Comparison of ENCODE assay signal across 9 mouse cellular contexts in the genomic region with DNA sequence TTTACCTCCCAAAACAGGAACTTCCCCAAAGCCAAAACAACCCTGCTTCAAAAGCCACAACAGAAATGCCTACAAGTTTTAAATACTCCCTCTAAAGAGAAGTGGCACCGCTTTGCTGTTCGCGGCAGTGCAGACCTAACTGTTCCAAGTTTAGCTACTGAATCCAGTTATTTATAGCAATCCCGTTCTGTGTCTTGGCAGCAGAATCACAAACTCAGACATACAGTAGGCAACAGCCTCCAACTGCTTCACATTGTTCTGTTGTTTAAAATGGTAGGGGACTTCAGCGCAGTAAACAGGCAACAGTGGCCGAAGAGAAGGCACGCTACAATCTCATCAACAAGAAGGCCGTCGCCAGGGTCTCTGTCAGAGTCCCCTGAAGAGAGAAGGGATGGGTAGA.
DNase-seq lines count a peak whose midpoint lies in the region; ATAC-seq and TF ChIP-seq lines count a peak whose summit lies in the region.
"Had no signal": no experiment of that assay in that cellular context is flagged by ENCODE, and none has a peak within 500 bp of the region (broad histone marks: within the 10 kb centered on the region; RNA-seq: fewer than 3 reads in every experiment).

No protein-coding gene starts in this region.

- no peak for ATAC-seq in hindbrain, postnatal 0 days
- no peak for ATAC-seq in erythroid progenitor cell, adult 5-6 weeks (replicated peaks; ENCODE audit: low FRiP score, poor library complexity, severe bottlenecking)

- no peak for TF ChIP-seq POLR2A in thymus, adult 2 months (IDR thresholded peaks at IDR 0.05; ENCODE audit: control insufficient read depth, extremely low read depth, insufficient read depth, low read length, poor library complexity)

- 63% methylated on average over 9 of the region's 9 CpGs for WGBS in hindbrain, postnatal 0 days
- 97% methylated on average over 9 of the region's 9 CpGs for WGBS in hindbrain, embryonic 10.5 days
- WGBS in thymus, adult 2 months: 84% methylated on average over 9 of the region's 9 CpGs

- H3K36me3 ChIP-seq in hindbrain, postnatal 0 days (ENCODE audit: insufficient read depth, low read length): peaks cover 14% of the 10 kb centered on the region; the same call in 1 of the 2 replicates
- peaks cover 39% of the 10 kb centered on the region for H3K36me3 ChIP-seq in hindbrain, embryonic 10.5 days
- H3K36me3 ChIP-seq in thymus, adult 2 months (ENCODE audit: control insufficient read depth, insufficient read depth, low read length): peaks cover 14% of the 10 kb centered on the region

- H3K27ac ChIP-seq in hindbrain, postnatal 0 days: peak overlapping the region; percentile 45; the same call in 1 of the 2 replicates
- H3K27ac ChIP-seq in hindbrain, embryonic 10.5 days: no peak overlapping the region
- H3K27ac ChIP-seq in thymus, adult 2 months (ENCODE audit: control insufficient read depth, insufficient read depth, low read length): no peak overlapping the region

- no peak overlapping the region for H3K9ac ChIP-seq in hindbrain, postnatal 0 days (replicated peaks; ENCODE audit: low read length)

- intact Hi-C loops in left cerebral cortex, postnatal 14 days (cut with DNase I): no loop called here

- no peaks in the 10 kb centered on the region for H3K4me1 ChIP-seq in hindbrain, postnatal 0 days (ENCODE audit: insufficient read depth, low read length)
- H3K4me1 ChIP-seq in hindbrain, embryonic 10.5 days (replicated peaks): peaks cover 19% of the 10 kb centered on the region
- peaks cover 7% of the 10 kb centered on the region for H3K4me1 ChIP-seq in thymus, adult 2 months (replicated peaks; ENCODE audit: control insufficient read depth, insufficient read depth, low read length)

- no peak overlapping the region for H3K4me2 ChIP-seq in hindbrain, postnatal 0 days (ENCODE audit: low read depth, low read length)

- DNase-seq in hindbrain, postnatal 0 days (ENCODE audit: low spot score): no peak
- DNase-seq in hindbrain, embryonic 10.5 days (ENCODE audit: low spot score): no peak
- peak; percentile 93 for DNase-seq in brain, adult 2 months (ENCODE audit: low read depth, low spot score)
- peak; percentile 37 to 56 for DNase-seq in heart, adult 9 months (ENCODE audit: low spot score in 2 of 2)
- peak; percentile 64 to 79 for DNase-seq in left cerebral cortex, postnatal 14 days (ENCODE audit: low spot score in 2 of 2)
- no peak for DNase-seq in thymus, adult 2 months
- no peak for DNase-seq in kidney, postnatal 14 days
- DNase-seq: embryo, embryonic 11 days had no signal

- no peaks in the 10 kb centered on the region for H3K9me3 ChIP-seq in hindbrain, postnatal 0 days (ENCODE audit: low read length)
- H3K9me3 ChIP-seq in hindbrain, embryonic 10.5 days: no peaks in the 10 kb centered on the region

- no peak overlapping the region for H3K4me3 ChIP-seq in hindbrain, postnatal 0 days (ENCODE audit: low read length)
- no peak overlapping the region for H3K4me3 ChIP-seq in hindbrain, embryonic 10.5 days
- no peak overlapping the region for H3K4me3 ChIP-seq in thymus, adult 2 months (ENCODE audit: control insufficient read depth, insufficient read depth, low read length)

- H3K27me3 ChIP-seq in hindbrain, postnatal 0 days (ENCODE audit: insufficient read depth, low read length): no peaks in the 10 kb centered on the region
- H3K27me3 ChIP-seq in hindbrain, embryonic 10.5 days (ENCODE audit: insufficient read depth, poor library complexity, severe bottlenecking): no peaks in the 10 kb centered on the region
- H3K27me3 ChIP-seq in thymus, adult 2 months (ENCODE audit: control insufficient read depth, insufficient read depth, low read length): no peaks in the 10 kb centered on the region

- no peak for TF ChIP-seq CTCF in hindbrain, postnatal 0 days (IDR thresholded peaks at IDR 0.05; ENCODE audit: low read depth)
- TF ChIP-seq CTCF in thymus, adult 2 months (IDR thresholded peaks at IDR 0.05; ENCODE audit: borderline replicate concordance, control insufficient read depth, extremely low read depth, insufficient read depth, low read length, poor library complexity): no peak

Comparison
In these comparisons a context has a peak if more than half of its experiments do, and no peak if none do; other contexts are left out.
1. DNase-seq: peak in brain, adult 2 months (single experiment), heart, adult 9 months (2 of 2) and left cerebral cortex, postnatal 14 days (2 of 2); none in hindbrain, postnatal 0 days (single experiment), hindbrain, embryonic 10.5 days (single experiment), thymus, adult 2 months (single experiment) and kidney, postnatal 14 days (single experiment).